Mouse (Mus musculus) kidney, embryonic 14.5 days (tissue): ENCODE measurements around the gene Atf7ip. TPM values are rescaled to one million over a fixed set of nuclear protein-coding genes. Genes with fewer than 3 reads are reported as not detected.

Experiments
- ATAC-seq: fragments of 200-750 bp; cut with Nextera tagmentation; 2 replicates; pipeline ENCODE4 v1.8.0; 2017; ENCODE audit warnings: moderate number of reproducible peaks, mild to moderate bottlenecking, moderate TSS enrichment, moderate library complexity; ENCODE audit not compliant: low FRiP score, low TSS enrichment
- H3K27ac ChIP-seq: fragments of 300-500 bp; sonication (generic); 2 replicates; pipeline ENCODE4 v1.5.1; 2014; ENCODE audit warnings: low read depth, mild to moderate bottlenecking, low read length, moderate library complexity, mixed read lengths
- H3K27me3 ChIP-seq: fragments of 300-500 bp; sonication (generic); 2 replicates; pipeline ENCODE4 v1.6.1; 2014; ENCODE audit warnings: mild to moderate bottlenecking, low read length; ENCODE audit not compliant: control insufficient read depth, insufficient read depth
- H3K36me3 ChIP-seq: fragments of 300-500 bp; sonication (generic); 2 replicates; pipeline ENCODE4 v1.6.1; 2014; ENCODE audit warnings: low read length, mixed read lengths; ENCODE audit not compliant: control insufficient read depth, insufficient read depth
- H3K4me1 ChIP-seq: fragments of 300-500 bp; sonication (generic); 2 replicates; pipeline ENCODE4 v1.6.1; 2014; ENCODE audit warnings: low read length, mixed read lengths; ENCODE audit not compliant: control insufficient read depth, insufficient read depth
- H3K4me2 ChIP-seq: fragments of 300-500 bp; sonication (generic); replicated peaks from 2 replicates; pipeline ENCODE4 v1.6.1; 2014; ENCODE audit warnings: low read depth, mild to moderate bottlenecking, low read length
- H3K4me3 ChIP-seq: fragments of 300-500 bp; sonication (generic); 2 replicates; pipeline ENCODE4 v1.5.1; 2014; ENCODE audit warnings: mild to moderate bottlenecking, low read length
- H3K9ac ChIP-seq: fragments of 300-500 bp; sonication (generic); 2 replicates; pipeline ENCODE4 v1.6.1; 2014; ENCODE audit warnings: low read depth, mild to moderate bottlenecking, low read length, moderate library complexity
- H3K9me3 ChIP-seq: fragments of 300-500 bp; sonication (generic); 2 replicates; pipeline ENCODE4 v1.6.1; 2016; ENCODE audit warnings: low read length; ENCODE audit not compliant: control insufficient read depth
- WGBS: fragments of 180-500 bp; shearing (Covaris S2); extraction: QIAGEN DNeasy Blood & Tissue Kit; methylation state at CpG from one replicate; pipeline ENCODE4 v1.1.7; 2014; 5-methylcytosine and 5-hydroxymethylcytosine counted together
- polyA plus RNA-seq: library from polyadenylated mRNA; unstranded; fragments of >200 nt; fragmentation: Nextera tagmentation; extraction: Ambion mirVana; gene quantifications from 2 replicates; pipeline ENCODE4 v1.2.1, GENCODE M21; 2014

Atf7ip gene
- polyA plus RNA-seq, 1 experiment from 2014 or later = 54.2 TPM

DNA sequence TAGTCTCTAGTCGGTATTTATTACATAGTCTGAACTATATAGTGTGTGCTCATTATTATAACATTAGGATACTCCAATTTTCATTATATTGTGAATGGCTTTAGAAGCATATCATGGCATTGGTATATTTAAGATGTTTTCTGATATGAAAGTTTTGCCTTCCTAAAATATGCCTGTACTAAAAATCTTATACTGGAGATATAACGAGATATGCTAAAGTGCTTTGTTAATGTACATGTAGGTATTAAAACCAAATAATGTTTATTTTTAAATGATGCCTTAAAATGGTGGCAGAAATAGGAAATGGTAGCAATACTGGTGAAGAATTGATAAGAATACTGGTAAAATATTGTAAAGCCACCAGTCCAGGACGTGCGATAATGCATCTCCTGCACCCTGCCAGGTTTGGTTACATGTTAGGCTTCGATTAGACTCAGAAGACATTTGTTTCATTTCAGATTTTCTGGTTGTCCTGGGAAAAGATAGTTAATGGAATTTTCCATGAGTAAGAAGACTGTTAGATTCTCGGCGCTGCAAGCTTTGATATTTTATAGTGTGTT, 45.7 kb downstream of the Atf7ip start:
- no peak overlapping the region for H3K4me2 ChIP-seq
- peaks cover 4% of the 10 kb centered on the region; the same call in 1 of the 2 replicates for H3K4me1 ChIP-seq
- H3K9me3 ChIP-seq = no peaks in the 10 kb centered on the region
- no peak overlapping the region for H3K9ac ChIP-seq
- no peaks in the 10 kb centered on the region for H3K36me3 ChIP-seq
- no peak for ATAC-seq
- H3K27me3 ChIP-seq = no peaks in the 10 kb centered on the region
- no peak overlapping the region for H3K27ac ChIP-seq
- WGBS = 93% methylated on average over 7 of the region's 7 CpGs
- H3K4me3 ChIP-seq = no peak overlapping the region

DNA sequence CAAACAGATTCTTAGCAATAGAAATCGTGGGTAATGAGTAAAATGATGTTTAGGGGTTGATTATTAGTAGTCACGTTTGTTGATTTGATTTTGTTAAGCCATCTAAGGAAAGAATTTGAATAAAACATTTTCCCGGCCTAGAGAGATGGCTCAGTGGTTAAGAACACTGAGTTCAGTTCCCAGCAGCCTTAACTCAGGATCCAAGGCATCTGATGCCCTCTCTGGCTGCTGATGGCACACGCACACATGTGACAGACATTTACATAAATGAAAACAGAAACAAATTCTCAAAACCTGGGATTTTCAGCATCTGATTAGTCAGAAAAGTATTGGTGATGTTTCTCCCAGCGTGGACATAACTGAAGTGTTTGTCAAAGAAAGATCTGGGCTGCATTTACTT, 47.2 kb downstream of the Atf7ip start:
- 84% methylated on average over 5 of the region's 5 CpGs for WGBS
- H3K9me3 ChIP-seq = no peaks in the 10 kb centered on the region
- no peak overlapping the region for H3K4me2 ChIP-seq
- H3K27ac ChIP-seq = no peak overlapping the region; the same call in 1 of the 2 replicates
- no peaks in the 10 kb centered on the region for H3K36me3 ChIP-seq
- no peak overlapping the region for H3K9ac ChIP-seq
- ATAC-seq = no peak
- H3K4me1 ChIP-seq = peaks cover 2% of the 10 kb centered on the region; the same call in 1 of the 2 replicates
- no peaks in the 10 kb centered on the region for H3K27me3 ChIP-seq
- no peak overlapping the region for H3K4me3 ChIP-seq

DNA sequence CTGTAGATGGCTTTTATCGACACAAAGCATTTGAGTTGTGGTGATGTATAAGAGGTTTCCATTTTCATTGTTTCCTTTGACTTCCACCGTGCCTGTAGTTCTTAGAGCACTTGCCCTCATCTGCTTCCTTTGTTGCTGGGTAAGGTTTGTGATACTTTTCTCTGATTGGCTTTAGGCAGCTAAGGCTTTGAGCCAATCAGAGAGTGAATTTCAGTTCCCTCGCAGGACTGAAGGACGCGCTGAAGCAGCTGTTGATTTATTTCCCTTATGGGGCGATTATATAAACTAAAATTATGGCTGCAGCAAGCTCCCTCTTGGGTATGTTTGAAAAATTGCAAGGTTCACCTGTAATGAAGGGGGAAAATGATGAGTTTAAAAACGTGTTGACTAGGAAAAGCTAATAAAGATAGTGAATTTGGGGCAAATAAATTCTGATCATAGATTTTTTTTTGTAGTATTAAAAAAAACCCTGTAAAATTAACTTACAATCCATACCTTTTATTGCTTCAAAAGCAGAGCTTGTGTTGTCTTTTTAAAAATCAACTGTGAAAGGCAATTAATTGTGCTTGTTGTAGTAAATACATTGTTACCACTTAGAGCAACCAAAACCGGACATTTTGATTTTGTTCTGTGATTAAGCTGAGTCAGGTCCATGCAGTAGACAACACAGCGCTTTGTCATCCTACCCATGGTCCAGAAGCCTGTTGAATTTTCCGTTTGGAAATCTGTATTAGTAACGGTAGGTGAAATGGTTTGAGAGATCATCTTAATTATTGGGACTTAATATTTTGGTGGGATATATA, 48.0 kb downstream of the Atf7ip start:
- peak; percentile 89 for ATAC-seq
- WGBS = 32% methylated on average over 11 of the region's 11 CpGs
- Histone ChIP-seq H3K4me1 (no peaks in the 10 kb centered on the region), H3K9me3 (no peaks in the 10 kb centered on the region), H3K27me3 (no peaks in the 10 kb centered on the region), H3K27ac (peak overlapping the region; percentile 59; the same call in 1 of the 2 replicates), H3K4me3 (no peak overlapping the region), H3K36me3 (no peaks in the 10 kb centered on the region; the same call in 1 of the 2 replicates), H3K4me2 (no peak overlapping the region), H3K9ac (no peak overlapping the region)

DNA sequence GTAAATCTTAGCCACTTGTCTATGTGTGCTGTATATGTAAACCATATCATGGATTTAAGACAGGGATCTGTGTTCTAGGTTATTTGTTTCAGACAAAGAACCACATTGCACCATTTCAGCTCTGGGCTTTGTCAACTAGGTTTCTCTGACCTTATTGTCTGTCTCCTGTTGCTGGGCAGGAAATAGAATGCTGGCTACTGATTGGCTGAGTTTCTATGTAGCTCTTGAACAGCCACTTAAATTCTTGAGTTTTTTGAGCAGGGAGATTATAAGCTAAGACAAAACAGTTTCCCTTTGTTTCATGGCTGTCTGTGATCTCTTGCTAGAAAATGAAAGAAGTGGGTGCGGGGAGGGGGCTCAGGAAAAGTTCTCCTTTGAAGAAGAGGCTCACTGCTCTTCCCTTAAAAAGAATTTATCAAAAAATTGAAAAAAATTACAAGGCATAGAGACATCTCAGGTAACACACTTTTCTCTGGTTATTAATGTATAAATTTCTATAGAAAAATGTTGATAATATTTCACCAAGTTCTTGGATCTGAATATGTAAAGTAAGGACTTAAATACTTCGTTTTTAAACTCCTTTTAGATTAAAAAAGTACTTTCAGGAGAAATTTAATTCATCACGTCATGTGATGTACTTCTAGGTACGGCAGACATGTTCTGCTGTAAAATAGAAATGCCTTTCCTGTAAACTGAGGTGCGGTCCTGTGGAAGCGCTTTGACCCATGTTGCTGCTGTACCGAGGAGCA, 49.0 kb downstream of the Atf7ip start:
- H3K9ac ChIP-seq = no peak overlapping the region
- H3K27ac ChIP-seq = peak overlapping the region; percentile 20; the same call in 1 of the 2 replicates
- H3K9me3 ChIP-seq = no peaks in the 10 kb centered on the region
- 89% methylated on average over 7 of the region's 7 CpGs for WGBS
- H3K36me3 ChIP-seq = peaks cover 4% of the 10 kb centered on the region
- H3K27me3 ChIP-seq = no peaks in the 10 kb centered on the region
- H3K4me2 ChIP-seq = no peak overlapping the region
- H3K4me1 ChIP-seq = no peaks in the 10 kb centered on the region
- H3K4me3 ChIP-seq = no peak overlapping the region
- no peak for ATAC-seq

DNA sequence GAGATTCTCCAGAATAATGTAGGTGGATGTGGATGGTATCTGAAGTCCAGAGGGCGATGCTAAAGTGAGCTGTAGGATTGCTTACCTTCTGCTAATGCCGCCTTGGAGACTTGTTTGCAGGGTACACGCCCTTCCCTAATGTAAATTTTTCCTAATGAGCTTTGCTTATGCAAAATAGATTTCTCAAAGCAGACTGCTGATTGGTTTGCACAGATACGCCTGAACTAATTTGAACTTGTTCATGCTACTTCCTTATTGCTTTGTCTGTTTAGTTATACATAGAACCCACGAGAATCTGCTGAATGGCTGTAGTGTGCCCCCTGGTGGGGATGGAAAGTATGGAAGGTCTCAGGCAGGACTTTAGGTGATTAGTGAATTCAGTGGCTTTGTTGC, 49.6 kb downstream of the Atf7ip start:
- no peak overlapping the region for H3K4me2 ChIP-seq
- H3K4me3 ChIP-seq = no peak overlapping the region
- H3K36me3 ChIP-seq = peaks cover 9% of the 10 kb centered on the region
- H3K9ac ChIP-seq = no peak overlapping the region
- H3K27ac ChIP-seq = no peak overlapping the region
- H3K27me3 ChIP-seq = no peaks in the 10 kb centered on the region
- no peaks in the 10 kb centered on the region for H3K9me3 ChIP-seq
- peak; percentile 28; the same call in 1 of the 2 replicates for ATAC-seq
- 69% methylated on average over 5 of the region's 5 CpGs for whole genome bisulfite sequencing
- H3K4me1 ChIP-seq = no peaks in the 10 kb centered on the region

DNA sequence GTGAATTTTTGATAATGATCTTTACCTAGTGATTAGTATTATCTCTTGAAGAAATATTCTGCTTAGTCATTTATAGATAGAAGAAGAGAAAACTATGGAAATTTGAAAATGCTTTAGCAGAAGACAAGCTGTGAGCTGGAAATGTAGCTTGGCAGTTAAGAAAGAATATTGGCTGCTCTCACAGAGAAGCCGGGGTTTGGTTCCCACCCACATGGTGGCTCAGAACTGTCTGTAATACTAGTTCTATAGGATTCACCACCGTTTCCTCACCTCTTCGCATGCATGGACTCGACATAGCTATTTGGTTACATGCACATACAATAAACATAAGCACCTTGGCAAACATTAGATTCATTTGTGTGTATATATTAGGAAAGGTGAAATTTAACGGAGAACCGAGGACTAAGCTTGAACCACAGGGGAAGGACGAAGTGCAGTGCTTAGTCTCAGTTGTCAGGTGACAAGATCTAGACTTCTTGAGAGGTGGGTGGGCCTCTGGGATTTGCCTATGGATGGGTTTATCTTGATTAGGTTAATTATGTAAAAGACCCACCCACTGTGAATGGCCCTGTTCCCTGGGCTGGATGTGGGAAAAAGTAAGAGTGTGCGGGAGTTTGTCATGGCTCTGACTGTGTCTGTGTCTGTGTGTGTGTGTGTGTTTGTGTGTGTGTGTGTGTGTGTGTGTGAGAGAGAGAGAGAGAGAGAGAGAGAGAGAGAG, 52.5 kb downstream of the Atf7ip start:
- Histone ChIP-seq H3K4me3 (no peak overlapping the region), H3K4me1 (no peaks in the 10 kb centered on the region), H3K9ac (no peak overlapping the region), H3K9me3 (no peaks in the 10 kb centered on the region), H3K36me3 (peaks cover 32% of the 10 kb centered on the region), H3K27ac (no peak overlapping the region), H3K27me3 (no peaks in the 10 kb centered on the region), H3K4me2 (no peak overlapping the region)
- ATAC-seq = no peak
- WGBS = 93% methylated on average over 8 of the region's 8 CpGs

DNA sequence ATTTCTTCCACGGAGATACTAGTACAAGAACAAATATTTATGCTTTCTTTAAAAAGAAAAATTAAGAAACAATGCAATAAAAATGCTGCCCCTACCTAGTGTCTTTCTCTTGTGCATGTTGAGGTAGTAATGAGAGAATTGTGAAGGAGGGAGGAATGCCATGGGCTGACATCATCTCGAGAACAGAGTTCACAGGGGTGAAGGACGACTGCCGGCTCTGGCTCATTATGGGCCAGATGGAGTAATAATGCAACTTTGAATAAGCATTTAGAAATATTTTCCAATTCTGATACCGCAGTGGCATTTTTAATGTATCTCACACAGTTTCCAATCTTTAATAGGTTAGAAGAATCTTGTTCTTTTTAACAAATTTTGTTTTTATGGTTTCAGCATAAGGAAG, 60.0 kb downstream of the Atf7ip start:
- peaks cover 66% of the 10 kb centered on the region for H3K36me3 ChIP-seq
- no peak for ATAC-seq

DNA sequence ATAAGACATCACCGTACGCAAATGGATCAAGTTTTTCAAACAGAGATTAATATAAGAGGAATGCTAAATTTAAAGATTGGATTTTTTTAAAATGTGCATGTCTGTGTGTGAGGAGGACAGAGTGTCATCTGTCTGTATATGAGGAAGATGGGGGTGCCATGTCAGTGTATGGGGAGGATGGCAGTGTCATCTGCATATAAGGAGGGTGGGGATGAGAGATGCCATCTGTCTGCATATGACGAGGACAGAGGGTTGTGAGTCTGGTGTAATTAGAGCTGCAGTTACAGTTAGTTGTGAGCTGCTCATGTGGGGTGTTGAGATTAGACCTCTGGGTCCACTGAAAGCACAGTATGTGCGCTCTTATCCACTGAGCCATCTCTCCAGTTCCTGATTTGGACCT, 84.8 kb downstream of the Atf7ip start:
- no peaks in the 10 kb centered on the region for H3K9me3 ChIP-seq
- no peaks in the 10 kb centered on the region for H3K27me3 ChIP-seq
- H3K36me3 ChIP-seq = peaks cover 77% of the 10 kb centered on the region
- H3K4me3 ChIP-seq = no peak overlapping the region
- no peak for ATAC-seq
- H3K27ac ChIP-seq = no peak overlapping the region
- 89% methylated on average over 4 of the region's 4 CpGs for WGBS
- no peaks in the 10 kb centered on the region for H3K4me1 ChIP-seq
- no peak overlapping the region for H3K9ac ChIP-seq
- H3K4me2 ChIP-seq = no peak overlapping the region

More for the DNA sequence above, 60.0 kb downstream of the Atf7ip start:
- no peaks in the 10 kb centered on the region for H3K4me1 ChIP-seq
- H3K4me2 ChIP-seq = no peak overlapping the region
- H3K27me3 ChIP-seq = no peaks in the 10 kb centered on the region
- no peak overlapping the region for H3K4me3 ChIP-seq
- H3K9me3 ChIP-seq = peaks cover 9% of the 10 kb centered on the region; the same call in 1 of the 2 replicates
- WGBS = 87% methylated on average over 5 of the region's 5 CpGs
- H3K9ac ChIP-seq = no peak overlapping the region
- no peak overlapping the region for H3K27ac ChIP-seq
